Mouse (Mus musculus): ENCODE data around the gene Gm8994. TPM values are rescaled to one million over a fixed set of nuclear protein-coding genes. Genes with fewer than 3 reads are reported as not detected.

Gm8994 gene
- under 1 TPM; 0.09 to 0.12 TPM for polyA plus RNA-seq (2012; fragmentation: generic; extraction: Trizol)

GRCm38 (mm10) chr6:136327239-136327638 lies at the start of gene Gm8994:
Gene Gm8994, plus strand, starts transcription at chr6:136327539.

Other genes starting within 250 kb of the Gm8994 start
- not detected for gene Grin2b, start 154.0 kb upstream of the Gm8994 start, polyA plus RNA-seq (2012; fragmentation: generic; extraction: Trizol)
- gene E330021D16Rik, start 88.0 kb downstream of the Gm8994 start, polyA plus RNA-seq (2012; fragmentation: generic; extraction: Trizol) = not detected
- gene Atf7ip, start 178.6 kb downstream of the Gm8994 start, polyA plus RNA-seq (2012; fragmentation: generic; extraction: Trizol) = 10 to 100 TPM in 1 of 2 experiments, 1 to 10 TPM in 1; 2.6 to 12.7 TPM

Measured in C3H10T1/2 (cell line).